Mouse (Mus musculus) kidney, embryonic 16.5 days (tissue): ENCODE measurements around the gene Usp35. TPM values are rescaled to one million over a fixed set of nuclear protein-coding genes. Genes with fewer than 3 reads are reported as not detected.

Source experiments
- ATAC-seq: fragments of 200-750 bp; cut with Nextera tagmentation; 2 replicates; pipeline ENCODE4 v1.8.0; 2017; ENCODE audit warnings: moderate TSS enrichment; ENCODE audit not compliant: low FRiP score, low TSS enrichment
- H3K27ac ChIP-seq: fragments of 300-500 bp; sonication (generic); 2 replicates; pipeline ENCODE4 v1.5.1; 2014; ENCODE audit warnings: low read length
- H3K27me3 ChIP-seq: fragments of 300-500 bp; sonication (generic); 2 replicates; pipeline ENCODE4 v1.6.1; 2014; ENCODE audit warnings: low read length, control low read depth, mixed read lengths; ENCODE audit not compliant: insufficient read depth
- H3K36me3 ChIP-seq: fragments of 300-500 bp; sonication (generic); 2 replicates; pipeline ENCODE4 v1.6.1; 2014; ENCODE audit warnings: low read length, control low read depth, mixed read lengths; ENCODE audit not compliant: insufficient read depth
- H3K4me1 ChIP-seq: fragments of 300-500 bp; sonication (generic); 2 replicates; pipeline ENCODE4 v1.6.1; 2014; ENCODE audit warnings: low read length, control low read depth, mixed read lengths; ENCODE audit not compliant: insufficient read depth
- H3K4me2 ChIP-seq: fragments of 300-500 bp; sonication (generic); replicated peaks from 2 replicates; pipeline ENCODE4 v1.6.1; 2014; ENCODE audit warnings: low read depth, low read length
- H3K4me3 ChIP-seq: fragments of 300-500 bp; sonication (generic); 2 replicates; pipeline ENCODE4 v1.5.1; 2014; ENCODE audit warnings: mild to moderate bottlenecking, low read length
- H3K9ac ChIP-seq: fragments of 300-500 bp; sonication (generic); replicated peaks from 2 replicates; pipeline ENCODE4 v1.6.1; 2014; ENCODE audit warnings: low read length
- H3K9me3 ChIP-seq: fragments of 300-500 bp; sonication (generic); 2 replicates; pipeline ENCODE4 v1.6.1; 2016; ENCODE audit warnings: low read length, control low read depth
- WGBS: fragments of 180-500 bp; shearing (Covaris S2); extraction: QIAGEN DNeasy Blood & Tissue Kit; methylation state at CpG from one replicate; pipeline ENCODE4 v1.1.7; 2014; 5-methylcytosine and 5-hydroxymethylcytosine counted together
- polyA plus RNA-seq: library from polyadenylated mRNA; unstranded; fragments of >200 nt; fragmentation: Nextera tagmentation; extraction: Ambion mirVana; gene quantifications from 2 replicates; pipeline ENCODE4 v1.2.1, GENCODE M21; 2015

Usp35 gene
- polyA plus RNA-seq, 1 experiment from 2014 or later: 1.7 TPM

- no peak overlapping the region for H3K27ac ChIP-seq
- WGBS: 88% methylated on average over 1 of the region's 1 CpGs
Measured at GRCm38 (mm10) chr7:97336678-97337077, 4.9 kb upstream of the Usp35 start.

GRCm38 (mm10) chr7:97334406-97334805, 2.6 kb upstream of the Usp35 start:
- Histone ChIP-seq H3K27me3 (no peaks in the 10 kb centered on the region), H3K4me2 (no peak overlapping the region), H3K36me3 (no peaks in the 10 kb centered on the region), H3K9me3 (no peaks in the 10 kb centered on the region), H3K4me3 (no peak overlapping the region), H3K9ac (no peak overlapping the region), H3K4me1 (peaks cover 18% of the 10 kb centered on the region), H3K27ac (no peak overlapping the region)
- WGBS: 92% methylated on average over 2 of the region's 2 CpGs
- no peak for ATAC-seq

More at GRCm38 (mm10) chr7:97336678-97337077, 4.9 kb upstream of the Usp35 start:
- no peak overlapping the region for H3K9ac ChIP-seq
- peaks cover 8% of the 10 kb centered on the region; the same call in 1 of the 2 replicates for H3K4me1 ChIP-seq
- H3K36me3 ChIP-seq: no peaks in the 10 kb centered on the region
- ATAC-seq: no peak
- no peaks in the 10 kb centered on the region for H3K9me3 ChIP-seq
- no peaks in the 10 kb centered on the region for H3K27me3 ChIP-seq
- no peak overlapping the region for H3K4me2 ChIP-seq
- H3K4me3 ChIP-seq: no peak overlapping the region

GRCm38 (mm10) chr7:97333113-97333898, 1.5 kb upstream of the Usp35 start:
- Histone ChIP-seq H3K27ac (no peak overlapping the region), H3K27me3 (no peaks in the 10 kb centered on the region), H3K9ac (no peak overlapping the region), H3K36me3 (no peaks in the 10 kb centered on the region), H3K9me3 (no peaks in the 10 kb centered on the region), H3K4me2 (peak overlapping the region; percentile 76), H3K4me3 (peak overlapping the region; percentile 69; the same call in 1 of the 2 replicates), H3K4me1 (peaks cover 22% of the 10 kb centered on the region)
- WGBS: 84% methylated on average over 6 of the region's 6 CpGs
- ATAC-seq: no peak

- Histone ChIP-seq H3K4me3 (peak overlapping the region; percentile 69), H3K4me1 (peaks cover 22% of the 10 kb centered on the region), H3K36me3 (no peaks in the 10 kb centered on the region), H3K9ac (peak overlapping the region; percentile 68), H3K4me2 (peak overlapping the region; percentile 76), H3K27ac (no peak overlapping the region), H3K9me3 (no peaks in the 10 kb centered on the region), H3K27me3 (no peaks in the 10 kb centered on the region)
- WGBS: 4% methylated on average over 9 of the region's 9 CpGs
- ATAC-seq: no peak
Measured at GRCm38 (mm10) chr7:97332667-97333041, 834 bp upstream of the Usp35 start.

- no peak for ATAC-seq
- peak overlapping the region; percentile 69 for H3K4me3 ChIP-seq
- 68% methylated on average over 11 of the region's 11 CpGs for WGBS
- peak overlapping the region; percentile 86 for H3K4me2 ChIP-seq
- peak overlapping the region; percentile 70 for H3K9ac ChIP-seq
- H3K27ac ChIP-seq: no peak overlapping the region
- H3K36me3 ChIP-seq: no peaks in the 10 kb centered on the region
- H3K9me3 ChIP-seq: no peaks in the 10 kb centered on the region
- peaks cover 22% of the 10 kb centered on the region for H3K4me1 ChIP-seq
- H3K27me3 ChIP-seq: peaks cover 14% of the 10 kb centered on the region
Measured at GRCm38 (mm10) chr7:97330931-97331645, 732 bp downstream of the Usp35 start.

GRCm38 (mm10) chr7:97329676-97330075, 2.1 kb downstream of the Usp35 start:
- H3K36me3 ChIP-seq: no peaks in the 10 kb centered on the region
- H3K27me3 ChIP-seq: peaks cover 28% of the 10 kb centered on the region
- H3K9ac ChIP-seq: no peak overlapping the region
- H3K4me3 ChIP-seq: no peak overlapping the region
- H3K27ac ChIP-seq: no peak overlapping the region
- WGBS: 90% methylated on average over 3 of the region's 3 CpGs
- H3K4me2 ChIP-seq: no peak overlapping the region
- peaks cover 30% of the 10 kb centered on the region for H3K4me1 ChIP-seq
- ATAC-seq: no peak
- H3K9me3 ChIP-seq: no peaks in the 10 kb centered on the region

GRCm38 (mm10) chr7:97328891-97329588, 2.8 kb downstream of the Usp35 start:
- Histone ChIP-seq H3K27ac (no peak overlapping the region), H3K27me3 (peaks cover 35% of the 10 kb centered on the region), H3K9ac (no peak overlapping the region), H3K4me2 (no peak overlapping the region), H3K4me3 (no peak overlapping the region), H3K9me3 (no peaks in the 10 kb centered on the region), H3K4me1 (peaks cover 30% of the 10 kb centered on the region), H3K36me3 (no peaks in the 10 kb centered on the region)
- no peak for ATAC-seq
- 44% methylated on average over 13 of the region's 13 CpGs for WGBS

- Histone ChIP-seq H3K27ac (no peak overlapping the region), H3K4me1 (peaks cover 22% of the 10 kb centered on the region), H3K9me3 (no peaks in the 10 kb centered on the region), H3K27me3 (peaks cover 35% of the 10 kb centered on the region), H3K36me3 (no peaks in the 10 kb centered on the region), H3K9ac (no peak overlapping the region), H3K4me3 (no peak overlapping the region), H3K4me2 (no peak overlapping the region)
- ATAC-seq: no peak
- WGBS: 90% methylated on average over 4 of the region's 4 CpGs
Measured at GRCm38 (mm10) chr7:97327376-97327775, 4.4 kb downstream of the Usp35 start.

- peaks cover 13% of the 10 kb centered on the region for H3K4me1 ChIP-seq
- peaks cover 35% of the 10 kb centered on the region for H3K27me3 ChIP-seq
- H3K9ac ChIP-seq: peak overlapping the region; percentile 32
- peak; percentile 36; the same call in 1 of the 2 replicates for ATAC-seq
- H3K4me3 ChIP-seq: peak overlapping the region; percentile 39
- H3K27ac ChIP-seq: no peak overlapping the region
- H3K9me3 ChIP-seq: no peaks in the 10 kb centered on the region
- H3K4me2 ChIP-seq: peak overlapping the region; percentile 57
- WGBS: 9% methylated on average over 87 of the region's 96 CpGs
- no peaks in the 10 kb centered on the region for H3K36me3 ChIP-seq
Measured at GRCm38 (mm10) chr7:97325156-97325985, 6.4 kb downstream of the Usp35 start.
